Comparison of ENCODE assay signal across 8 mouse cellular contexts in genomic region chr10:62379808-62380207, GRCm38 (mm10). TPM values are rescaled to one million over a fixed set of nuclear protein-coding genes. Genes with fewer than 3 reads are reported as not detected.
DNase-seq lines count a peak whose midpoint lies in the region; ATAC-seq lines count a peak whose summit lies in the region.

Gene Hk1 (minus strand): TSS chr10:62379908.

- no peaks in the 10 kb centered on the region for H3K4me1 ChIP-seq in kidney, embryonic 16.5 days (ENCODE audit: insufficient read depth, low read length)
- 0 out of 2 replicates have a peak, but pooled peaks cover 6% of the 10 kb centered on the region for H3K4me1 ChIP-seq in midbrain, embryonic 13.5 days (replicated peaks)

- H3K4me3 ChIP-seq in kidney, embryonic 16.5 days (ENCODE audit: low read length), result no peak within 1 kb of the TSS
- H3K4me3 ChIP-seq in midbrain, embryonic 13.5 days (replicated peaks), result no peak within 1 kb of the TSS

- no peaks in the 10 kb centered on the region for H3K27me3 ChIP-seq in kidney, embryonic 16.5 days (ENCODE audit: insufficient read depth, low read length)
- H3K27me3 ChIP-seq in midbrain, embryonic 13.5 days, result no peaks in the 10 kb centered on the region

- no peak for DNase-seq in kidney, adult 18-20 months
- DNase-seq in adrenal gland, postnatal 14 days, result no peak
- no peak for DNase-seq in heart, adult 18-20 months
- DNase-seq in layer of hippocampus, postnatal 10 days (ENCODE audit: low spot score in 2 of 2), result no peak
- DNase-seq in thymus, adult 18-20 months, result no peak
- no peak for DNase-seq in c-Kit-positive CD71-positive TER-119-positive erythroid progenitor cells, embryonic 14.5 days (ENCODE audit: low spot score)

- H3K9me3 ChIP-seq in kidney, embryonic 16.5 days (ENCODE audit: low read length), result no peaks in the 10 kb centered on the region
- no peaks in the 10 kb centered on the region for H3K9me3 ChIP-seq in midbrain, embryonic 13.5 days

- no peak within 1 kb of the TSS for H3K4me2 ChIP-seq in kidney, embryonic 16.5 days (replicated peaks; ENCODE audit: low read depth, low read length)
- no peak within 1 kb of the TSS for H3K4me2 ChIP-seq in midbrain, embryonic 13.5 days (replicated peaks)

- ATAC-seq in kidney, embryonic 16.5 days (ENCODE audit: low FRiP score, low TSS enrichment), result no peak
- ATAC-seq in midbrain, embryonic 13.5 days, result no peak

- 100% methylated on average over 1 of the region's 1 CpGs for WGBS in kidney, embryonic 16.5 days
- 94% methylated on average over 1 of the region's 1 CpGs for WGBS in midbrain, embryonic 13.5 days

- H3K27ac ChIP-seq in kidney, embryonic 16.5 days (ENCODE audit: low read length), result no peak within 1 kb of the TSS
- H3K27ac ChIP-seq in midbrain, embryonic 13.5 days, result no peak within 1 kb of the TSS

- H3K36me3 ChIP-seq in kidney, embryonic 16.5 days (ENCODE audit: insufficient read depth, low read length), result no peaks in the 10 kb centered on the region
- no peaks in the 10 kb centered on the region for H3K36me3 ChIP-seq in midbrain, embryonic 13.5 days

- no peak within 1 kb of the TSS for H3K9ac ChIP-seq in kidney, embryonic 16.5 days (replicated peaks; ENCODE audit: low read length)
- H3K9ac ChIP-seq in midbrain, embryonic 13.5 days (replicated peaks), result no peak within 1 kb of the TSS

RNA-seq across cellular contexts. Expression of gene Hk1, which starts in this region (rescaled TPM):
- 67.5 and 68.2 TPM in 2 replicates for polyA plus RNA-seq in kidney, embryonic 16.5 days (2015; fragmentation: Nextera tagmentation; extraction: Ambion mirVana)
- 26.0 and 31.1 TPM in 2 replicates for total RNA-seq in adrenal gland, postnatal 14 days (2021)
- 100 to 1,000 TPM; 104 to 110 TPM for total RNA-seq in heart, adult 18-20 months (2021)
- 100 to 1,000 TPM; 280 to 294 TPM for total RNA-seq in layer of hippocampus, postnatal 10 days (2021)
- 70.0 and 72.9 TPM in 2 replicates for polyA plus RNA-seq in midbrain, embryonic 13.5 days (2015; fragmentation: Nextera tagmentation; extraction: Ambion mirVana)
